Comparison of ENCODE assay signal across 23 mouse cellular contexts in genomic region chr2:148642610-148643370, GRCm38 (mm10). TPM values are rescaled to one million over a fixed set of nuclear protein-coding genes. Genes with fewer than 3 reads are reported as not detected.
DNase-seq lines count a peak whose midpoint lies in the region; ATAC-seq lines count a peak whose summit lies in the region.
"Had no signal": no experiment of that assay in that cellular context is flagged by ENCODE, and none has a peak within 500 bp of the region (broad histone marks: within the 10 kb centered on the region; RNA-seq: fewer than 3 reads in every experiment).

No protein-coding gene starts in this region.

- H3K36me3 ChIP-seq in hindbrain, embryonic 11.5 days (ENCODE audit: control insufficient read depth, insufficient read depth, low read length): no peaks in the 10 kb centered on the region
- H3K36me3 ChIP-seq in hindbrain, embryonic 14.5 days (replicated peaks; ENCODE audit: control insufficient read depth, insufficient read depth): no peaks in the 10 kb centered on the region
- no peaks in the 10 kb centered on the region for H3K36me3 ChIP-seq in embryonic facial prominence, embryonic 10.5 days (replicated peaks)
- H3K36me3 ChIP-seq: embryonic facial prominence, embryonic 15.5 days; forebrain, embryonic 10.5 days; heart, embryonic 13.5 days had no signal

- peak; percentile 13 for DNase-seq in embryo, embryonic 10.5 days (ENCODE audit: low spot score)
- no peak for DNase-seq in embryo, embryonic 10 days (ENCODE audit: low spot score)
- DNase-seq in hindbrain, embryonic 11.5 days (ENCODE audit: low spot score): peak; percentile 7
- DNase-seq in hindbrain, embryonic 14.5 days (ENCODE audit: low spot score): no peak
- DNase-seq in NIH3T3 (ENCODE audit: low read depth): peak; percentile 74
- DNase-seq in embryonic facial prominence, embryonic 10.5 days (ENCODE audit: low spot score): peak; percentile 29
- DNase-seq in kidney, adult 9 months: no peak
- no peak for DNase-seq in left cerebral cortex, adult 8-10 months (ENCODE audit: low spot score in 2 of 2)
- DNase-seq: cerebellum, adult 11-12 months; cerebellum, adult 9-10 months; cerebellum, postnatal 25 days; gastrocnemius, adult 2 months; gastrocnemius, postnatal 25 days; heart, postnatal 4 days; kidney, adult 8-10 months had no signal

- H3K4me1 ChIP-seq in hindbrain, embryonic 11.5 days (replicated peaks; ENCODE audit: control insufficient read depth, insufficient read depth, low read length): no peaks in the 10 kb centered on the region
- H3K4me1 ChIP-seq in hindbrain, embryonic 14.5 days (replicated peaks; ENCODE audit: control insufficient read depth, insufficient read depth, low read length): no peaks in the 10 kb centered on the region
- H3K4me1 ChIP-seq in embryonic facial prominence, embryonic 10.5 days: peaks cover 6% of the 10 kb centered on the region
- H3K4me1 ChIP-seq: embryonic facial prominence, embryonic 15.5 days; forebrain, embryonic 10.5 days; heart, embryonic 13.5 days had no signal

- no peak for ATAC-seq in hindbrain, embryonic 11.5 days (ENCODE audit: low FRiP score)
- ATAC-seq in hindbrain, embryonic 14.5 days (ENCODE audit: low FRiP score): no peak
- ATAC-seq: forebrain, embryonic 14.5 days; hindbrain, embryonic 16.5 days; inflammation-experienced regulatory T-cells, adult 6 months; intestine, postnatal 0 days had no signal

- H3K4me2 ChIP-seq in hindbrain, embryonic 11.5 days (replicated peaks; ENCODE audit: low read depth, low read length): no peak overlapping the region
- H3K4me2 ChIP-seq in hindbrain, embryonic 14.5 days (replicated peaks): no peak overlapping the region
- H3K4me2 ChIP-seq: embryonic facial prominence, embryonic 15.5 days; heart, embryonic 13.5 days had no signal

- H3K9ac ChIP-seq in hindbrain, embryonic 11.5 days (ENCODE audit: low read depth, low read length): no peak overlapping the region
- H3K9ac ChIP-seq in hindbrain, embryonic 14.5 days: no peak overlapping the region
- H3K9ac ChIP-seq: embryonic facial prominence, embryonic 15.5 days; heart, embryonic 13.5 days had no signal

- no peaks in the 10 kb centered on the region for H3K27me3 ChIP-seq in hindbrain, embryonic 11.5 days (ENCODE audit: control insufficient read depth, insufficient read depth, low read length)
- H3K27me3 ChIP-seq in hindbrain, embryonic 14.5 days (ENCODE audit: control insufficient read depth, insufficient read depth, low read length): no peaks in the 10 kb centered on the region
- H3K27me3 ChIP-seq in embryonic facial prominence, embryonic 10.5 days (replicated peaks; ENCODE audit: low read depth, poor library complexity, severe bottlenecking): no peaks in the 10 kb centered on the region
- H3K27me3 ChIP-seq: embryonic facial prominence, embryonic 15.5 days; heart, embryonic 13.5 days had no signal

- H3K4me3 ChIP-seq in hindbrain, embryonic 11.5 days (ENCODE audit: low read depth, low read length): no peak overlapping the region
- no peak overlapping the region for H3K4me3 ChIP-seq in hindbrain, embryonic 14.5 days (replicated peaks; ENCODE audit: low read length)
- no peak overlapping the region for H3K4me3 ChIP-seq in embryonic facial prominence, embryonic 10.5 days
- H3K4me3 ChIP-seq: embryonic facial prominence, embryonic 15.5 days; erythroblast, embryonic 14.5 days; forebrain, embryonic 10.5 days; gastrocnemius, adult 2 months; heart, embryonic 13.5 days had no signal

- H3K9me3 ChIP-seq in hindbrain, embryonic 11.5 days (ENCODE audit: control insufficient read depth, low read length): no peaks in the 10 kb centered on the region
- H3K9me3 ChIP-seq in hindbrain, embryonic 14.5 days (ENCODE audit: control insufficient read depth, low read length): no peaks in the 10 kb centered on the region
- no peaks in the 10 kb centered on the region for H3K9me3 ChIP-seq in embryonic facial prominence, embryonic 10.5 days
- H3K9me3 ChIP-seq: embryonic facial prominence, embryonic 15.5 days; forebrain, embryonic 10.5 days; heart, embryonic 13.5 days had no signal

- H3K27ac ChIP-seq in hindbrain, embryonic 11.5 days (ENCODE audit: low read depth, low read length): no peak overlapping the region
- H3K27ac ChIP-seq in hindbrain, embryonic 14.5 days: no peak overlapping the region
- H3K27ac ChIP-seq in embryonic facial prominence, embryonic 10.5 days (replicated peaks): no peak overlapping the region
- H3K27ac ChIP-seq: embryonic facial prominence, embryonic 15.5 days; forebrain, embryonic 10.5 days; gastrocnemius, adult 2 months; heart, embryonic 13.5 days had no signal

- WGBS in hindbrain, embryonic 11.5 days: 63% methylated on average over 1 of the region's 1 CpGs
- 83% methylated on average over 1 of the region's 1 CpGs for WGBS in hindbrain, embryonic 14.5 days
- 64% methylated on average over 1 of the region's 1 CpGs for WGBS in embryonic facial prominence, embryonic 10.5 days

RNA-seq across cellular contexts. Expression of gene Nxt1, which starts 29.6 kb away (rescaled TPM):
- 113 and 114 TPM in 2 replicates for polyA plus RNA-seq in hindbrain, embryonic 11.5 days (2014; fragmentation: Nextera tagmentation; extraction: Ambion mirVana)
- 47.0 and 48.5 TPM in 2 replicates for polyA plus RNA-seq in hindbrain, embryonic 14.5 days (2014; fragmentation: Nextera tagmentation; extraction: Ambion mirVana)
- polyA plus RNA-seq in embryonic facial prominence, embryonic 10.5 days (2016; fragmentation: Nextera tagmentation; extraction: Ambion mirVana): 142 and 154 TPM in 2 replicates
- total RNA-seq in left cerebral cortex, adult 8-10 months (2022): 10 to 100 TPM; 10.7 to 13.1 (median 11.9) TPM

RNA-seq across cellular contexts. Expression of gene Gzf1, which starts 38.0 kb away (rescaled TPM):
- polyA plus RNA-seq in hindbrain, embryonic 11.5 days (2014; fragmentation: Nextera tagmentation; extraction: Ambion mirVana): 21.0 and 24.8 TPM in 2 replicates
- polyA plus RNA-seq in hindbrain, embryonic 14.5 days (2014; fragmentation: Nextera tagmentation; extraction: Ambion mirVana): 18.5 and 18.6 TPM in 2 replicates
- 25.6 and 28.1 TPM in 2 replicates for polyA plus RNA-seq in embryonic facial prominence, embryonic 10.5 days (2016; fragmentation: Nextera tagmentation; extraction: Ambion mirVana)
- 10 to 100 TPM; 26.8 to 30.6 (median 29.2) TPM for total RNA-seq in left cerebral cortex, adult 8-10 months (2022)

Comparison
In these comparisons a context has a peak if more than half of its experiments do, and no peak if none do; other contexts are left out.
1. DNase-seq: peak in embryo, embryonic 10.5 days (single experiment), hindbrain, embryonic 11.5 days (single experiment), NIH3T3 (single experiment) and embryonic facial prominence, embryonic 10.5 days (single experiment); none in embryo, embryonic 10 days (single experiment), hindbrain, embryonic 14.5 days (single experiment), kidney, adult 9 months (single experiment) and left cerebral cortex, adult 8-10 months (0 of 2).